In the genomic region with DNA sequence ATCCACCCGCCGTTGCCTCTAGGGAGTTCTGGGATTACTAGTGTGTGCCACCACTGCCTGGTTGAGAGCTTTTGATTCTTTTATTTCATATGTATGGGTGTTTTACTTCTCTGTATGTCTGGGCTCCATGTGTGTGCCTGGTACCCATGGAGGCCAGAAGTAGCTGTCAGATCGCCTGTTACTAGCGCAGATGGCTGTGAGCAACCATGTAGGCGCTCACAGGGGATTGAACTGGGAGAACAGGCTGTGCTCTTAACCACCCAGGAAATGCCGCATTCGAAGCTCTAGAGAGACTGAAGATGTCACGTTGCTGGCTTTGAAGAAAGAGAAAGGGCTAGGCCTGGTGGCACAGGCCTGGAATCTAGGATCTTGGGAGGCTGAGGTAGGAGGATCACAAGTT, we compare ENCODE assay signal across 12 mouse cellular contexts.
"Had no signal": no experiment of that assay in that cellular context is flagged by ENCODE, and none has a peak within 500 bp of the region (broad histone marks: within the 10 kb centered on the region; RNA-seq: fewer than 3 reads in every experiment).

No protein-coding gene starts in this region.

- H3K9me3 ChIP-seq: limb, embryonic 10.5 days; liver, embryonic 13.5 days; midbrain, embryonic 13.5 days had no signal

- H3K36me3 ChIP-seq: limb, embryonic 10.5 days; limb, embryonic 13.5 days; liver, embryonic 13.5 days; midbrain, embryonic 13.5 days had no signal

- H3K27ac ChIP-seq: kidney, postnatal 0 days; limb, embryonic 10.5 days; limb, embryonic 13.5 days; liver, embryonic 13.5 days; macrophage; midbrain, embryonic 13.5 days had no signal

- H3K4me2 ChIP-seq: limb, embryonic 13.5 days; liver, embryonic 13.5 days; lung, embryonic 14.5 days; midbrain, embryonic 13.5 days had no signal

- H3K27me3 ChIP-seq: limb, embryonic 13.5 days; liver, embryonic 13.5 days; midbrain, embryonic 13.5 days had no signal

- DNase-seq: kidney, adult 2 months; kidney, postnatal 25 days; liver; liver, embryonic 13.5 days; lung, embryonic 14.5 days; thymus, adult 18-20 months; thymus, postnatal 36 days had no signal

- H3K4me3 ChIP-seq: limb, embryonic 10.5 days; limb, embryonic 13.5 days; liver, embryonic 13.5 days; midbrain, embryonic 13.5 days had no signal

- H3K9ac ChIP-seq: limb, embryonic 13.5 days; liver, embryonic 13.5 days; lung, embryonic 14.5 days; midbrain, embryonic 13.5 days had no signal
